Mouse (Mus musculus): Measurements from ENCODE around the gene Phox2b. TPM values are rescaled to one million over a fixed set of nuclear protein-coding genes. Genes with fewer than 3 reads are reported as not detected.

The Phox2b gene
- polyA plus RNA-seq, 1 experiment from 2014 or later = 0.11 TPM

- under 1% methylated on average over 32 of the region's 32 CpGs for WGBS
- Histone ChIP-seq H3K27ac (no peak overlapping the region), H3K4me1 (peaks cover 29% of the 10 kb centered on the region), H3K9me3 (replicated peaks) (no peaks in the 10 kb centered on the region), H3K36me3 (no peaks in the 10 kb centered on the region), H3K27me3 (ENCODE audit: low read depth, poor library complexity, severe bottlenecking) (peaks cover 100% of the 10 kb centered on the region), H3K4me3 (no peak overlapping the region)
- DNase-seq (ENCODE audit: low spot score) = peak; percentile 69
Observed at GRCm38 (mm10) chr5:67099393-67100271, 531 bp upstream of the Phox2b start.

- Histone ChIP-seq H3K4me3 (no peak overlapping the region), H3K4me1 (peaks cover 29% of the 10 kb centered on the region), H3K36me3 (no peaks in the 10 kb centered on the region), H3K27ac (no peak overlapping the region), H3K27me3 (ENCODE audit: low read depth, poor library complexity, severe bottlenecking) (peaks cover 100% of the 10 kb centered on the region), H3K9me3 (replicated peaks) (no peaks in the 10 kb centered on the region)
- DNase-seq (ENCODE audit: low spot score) = no peak
- 1% methylated on average over 23 of the region's 23 CpGs for WGBS
Observed at GRCm38 (mm10) chr5:67098051-67098732, 909 bp downstream of the Phox2b start.

- peaks cover 29% of the 10 kb centered on the region for H3K4me1 ChIP-seq
- no peaks in the 10 kb centered on the region for H3K9me3 ChIP-seq (replicated peaks)
- peaks cover 100% of the 10 kb centered on the region for H3K27me3 ChIP-seq (ENCODE audit: low read depth, poor library complexity, severe bottlenecking)
- WGBS = 1% methylated on average over 41 of the region's 41 CpGs
- H3K4me3 ChIP-seq = no peak overlapping the region
- H3K36me3 ChIP-seq = no peaks in the 10 kb centered on the region
- no peak overlapping the region for H3K27ac ChIP-seq
- peak; percentile 63 for DNase-seq (ENCODE audit: low spot score)
Observed at GRCm38 (mm10) chr5:67097106-67098050, 1.7 kb downstream of the Phox2b start.

GRCm38 (mm10) chr5:67096378-67096771 is 2.7 kb downstream of the Phox2b start:
- Histone ChIP-seq H3K4me3 (peak overlapping the region; percentile 43), H3K9me3 (replicated peaks) (no peaks in the 10 kb centered on the region), H3K4me1 (peaks cover 22% of the 10 kb centered on the region), H3K27ac (no peak overlapping the region), H3K36me3 (no peaks in the 10 kb centered on the region), H3K27me3 (ENCODE audit: low read depth, poor library complexity, severe bottlenecking) (peaks cover 100% of the 10 kb centered on the region)
- DNase-seq (ENCODE audit: low spot score) = no peak
- WGBS = under 1% methylated on average over 27 of the region's 28 CpGs

- H3K4me1 ChIP-seq = peaks cover 18% of the 10 kb centered on the region
- 1% methylated on average over 47 of the region's 47 CpGs for WGBS
- H3K27ac ChIP-seq = no peak overlapping the region
- peak; percentile 68 for DNase-seq (ENCODE audit: low spot score)
- no peaks in the 10 kb centered on the region for H3K9me3 ChIP-seq (replicated peaks)
- H3K27me3 ChIP-seq (ENCODE audit: low read depth, poor library complexity, severe bottlenecking) = peaks cover 100% of the 10 kb centered on the region
- H3K36me3 ChIP-seq = no peaks in the 10 kb centered on the region
- H3K4me3 ChIP-seq = peak overlapping the region; percentile 43
Observed at GRCm38 (mm10) chr5:67095651-67096377, 3.3 kb downstream of the Phox2b start.

GRCm38 (mm10) chr5:67095153-67095552 is 3.9 kb downstream of the Phox2b start:
- Histone ChIP-seq H3K4me1 (peaks cover 12% of the 10 kb centered on the region), H3K27me3 (ENCODE audit: low read depth, poor library complexity, severe bottlenecking) (peaks cover 100% of the 10 kb centered on the region), H3K36me3 (no peaks in the 10 kb centered on the region), H3K9me3 (replicated peaks) (no peaks in the 10 kb centered on the region), H3K4me3 (no peak overlapping the region), H3K27ac (no peak overlapping the region)
- peak; percentile 66 for DNase-seq (ENCODE audit: low spot score)
- 2% methylated on average over 15 of the region's 15 CpGs for WGBS

- H3K27me3 ChIP-seq (ENCODE audit: low read depth, poor library complexity, severe bottlenecking) = peaks cover 100% of the 10 kb centered on the region
- no peak overlapping the region for H3K27ac ChIP-seq
- H3K36me3 ChIP-seq = no peaks in the 10 kb centered on the region
- no peak overlapping the region for H3K4me3 ChIP-seq
- 16% methylated on average over 2 of the region's 2 CpGs for WGBS
- no peak for DNase-seq (ENCODE audit: low spot score)
- peaks cover 12% of the 10 kb centered on the region for H3K4me1 ChIP-seq
- no peaks in the 10 kb centered on the region for H3K9me3 ChIP-seq (replicated peaks)
Observed at GRCm38 (mm10) chr5:67093991-67094390, 5.1 kb downstream of the Phox2b start.

- peaks cover 90% of the 10 kb centered on the region for H3K27me3 ChIP-seq (ENCODE audit: low read depth, poor library complexity, severe bottlenecking)
- no peak for DNase-seq (ENCODE audit: low spot score)
- 21% methylated on average over 4 of the region's 4 CpGs for WGBS
- H3K4me3 ChIP-seq = no peak overlapping the region
- H3K4me1 ChIP-seq = peaks cover 12% of the 10 kb centered on the region
- H3K27ac ChIP-seq = no peak overlapping the region
- H3K9me3 ChIP-seq (replicated peaks) = no peaks in the 10 kb centered on the region
- H3K36me3 ChIP-seq = no peaks in the 10 kb centered on the region
Observed at GRCm38 (mm10) chr5:67091766-67092165, 7.3 kb downstream of the Phox2b start.

GRCm38 (mm10) chr5:67090856-67091255 is 8.2 kb downstream of the Phox2b start:
- Histone ChIP-seq H3K27me3 (ENCODE audit: low read depth, poor library complexity, severe bottlenecking) (peaks cover 81% of the 10 kb centered on the region), H3K36me3 (no peaks in the 10 kb centered on the region), H3K4me3 (no peak overlapping the region), H3K4me1 (peaks cover 6% of the 10 kb centered on the region), H3K9me3 (replicated peaks) (no peaks in the 10 kb centered on the region), H3K27ac (no peak overlapping the region)
- no peak for DNase-seq (ENCODE audit: low spot score)
- WGBS = 72% methylated on average over 5 of the region's 5 CpGs

- no peaks in the 10 kb centered on the region for H3K36me3 ChIP-seq
- WGBS = 41% methylated on average over 6 of the region's 6 CpGs
Observed at GRCm38 (mm10) chr5:67083117-67083516, 16.0 kb downstream of the Phox2b start.

GRCm38 (mm10) chr5:67063596-67063995 is 35.5 kb downstream of the Phox2b start:
- 84% methylated on average over 9 of the region's 9 CpGs for WGBS
- H3K27me3 ChIP-seq (ENCODE audit: low read depth, poor library complexity, severe bottlenecking) = no peaks in the 10 kb centered on the region
- H3K27ac ChIP-seq = no peak overlapping the region
- H3K4me3 ChIP-seq = no peak overlapping the region
- DNase-seq (ENCODE audit: low spot score) = no peak
- H3K9me3 ChIP-seq (replicated peaks) = no peaks in the 10 kb centered on the region
- H3K36me3 ChIP-seq = no peaks in the 10 kb centered on the region
- H3K4me1 ChIP-seq = no peaks in the 10 kb centered on the region

More at GRCm38 (mm10) chr5:67083117-67083516, 16.0 kb downstream of the Phox2b start:
- DNase-seq (ENCODE audit: low spot score) = no peak
- Histone ChIP-seq H3K4me1 (no peaks in the 10 kb centered on the region), H3K27ac (no peak overlapping the region), H3K27me3 (ENCODE audit: low read depth, poor library complexity, severe bottlenecking) (peaks cover 36% of the 10 kb centered on the region), H3K9me3 (replicated peaks) (no peaks in the 10 kb centered on the region), H3K4me3 (no peak overlapping the region)

GRCm38 (mm10) chr5:67060519-67060918 is 38.6 kb downstream of the Phox2b start:
- no peak for DNase-seq (ENCODE audit: low spot score)
- Histone ChIP-seq H3K9me3 (replicated peaks) (no peaks in the 10 kb centered on the region), H3K27ac (no peak overlapping the region), H3K4me1 (no peaks in the 10 kb centered on the region), H3K27me3 (ENCODE audit: low read depth, poor library complexity, severe bottlenecking) (no peaks in the 10 kb centered on the region), H3K4me3 (no peak overlapping the region), H3K36me3 (no peaks in the 10 kb centered on the region)
- WGBS = 48% methylated on average over 4 of the region's 4 CpGs
